Mouse (Mus musculus) urinary bladder, postnatal 10 days (tissue): ENCODE results near the gene Alpl.

ENCODE experiments used
- DNase-seq: peaks from one replicate; pipeline ENCODE4 v3.0.0; 2022; ENCODE audit warnings: low spot score

The Alpl gene

DNA sequence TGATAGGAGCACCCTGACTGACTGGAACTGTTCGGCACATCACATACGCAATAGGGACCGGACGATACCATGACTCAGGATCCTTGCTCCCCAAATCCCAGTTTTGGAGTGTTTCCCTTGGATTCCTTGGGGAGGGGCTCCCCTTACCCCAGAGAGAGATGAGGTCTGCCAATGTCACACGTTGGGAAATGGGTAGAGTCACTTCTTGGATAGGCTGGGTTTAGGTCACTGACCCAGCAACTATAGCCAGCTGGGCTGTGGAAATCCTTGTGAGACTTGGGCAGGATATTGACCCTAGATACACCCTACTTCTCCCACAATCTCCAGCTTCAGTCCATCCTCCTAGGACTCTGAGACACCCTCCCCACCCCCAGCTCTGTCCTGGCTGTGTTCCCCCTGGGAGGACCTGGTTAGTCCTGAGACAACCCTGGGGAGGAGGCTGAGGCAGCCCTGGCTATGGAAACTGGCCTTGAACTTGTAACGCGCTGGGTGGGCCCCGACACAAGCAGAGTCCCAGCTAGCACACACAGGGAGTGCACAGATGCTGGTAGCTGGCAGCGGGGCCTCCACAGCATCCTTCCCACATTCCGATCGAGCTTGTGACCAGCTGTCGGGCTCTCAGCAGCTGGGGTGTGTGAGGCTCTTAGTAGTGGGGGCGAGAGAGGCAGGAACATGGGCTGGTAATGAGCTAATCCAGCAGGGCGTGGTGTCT lies 25.1 kb downstream of the Alpl start:
- no peak for DNase-seq

DNA sequence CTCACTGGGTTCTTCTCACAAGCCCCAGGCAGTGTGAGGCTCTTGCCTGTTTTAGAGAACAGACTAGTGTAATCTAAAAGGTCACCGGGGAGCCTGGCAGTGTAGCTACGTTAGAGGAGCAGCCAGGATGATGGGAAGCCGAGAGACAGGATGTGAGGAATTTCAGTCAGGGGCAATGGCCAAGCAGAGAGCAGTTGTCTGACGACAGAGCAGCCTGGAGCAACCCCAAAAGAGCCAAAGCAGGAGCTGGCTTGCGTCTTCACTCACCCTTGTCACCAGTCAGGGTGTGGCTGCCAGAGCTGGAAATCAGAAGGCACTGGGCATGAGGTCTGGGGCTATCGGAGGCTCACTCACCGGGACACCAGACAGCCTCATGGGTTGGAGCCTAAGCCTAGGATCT lies 26.5 kb downstream of the Alpl start:
- DNase-seq = no peak

DNA sequence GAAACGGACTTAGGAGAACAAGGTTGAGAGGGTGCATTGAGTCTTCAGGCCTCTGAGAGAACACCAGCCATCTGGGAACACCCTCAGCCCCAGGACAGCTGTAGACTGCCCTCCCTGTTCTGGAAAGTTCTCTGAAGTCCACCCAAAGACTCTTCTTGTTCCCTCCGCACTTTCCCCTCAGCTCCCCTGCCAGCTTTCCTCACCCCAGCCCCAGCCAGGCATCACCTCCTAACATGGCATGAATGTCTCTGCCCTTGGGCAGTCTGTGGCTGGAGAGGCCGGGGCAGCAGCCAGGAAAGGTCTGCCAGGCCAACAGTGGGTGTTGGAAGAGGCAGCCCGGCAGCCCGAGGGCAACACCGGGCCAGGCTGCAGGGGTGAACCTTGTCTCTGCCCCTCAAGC lies 27.4 kb downstream of the Alpl start:
- DNase-seq = no peak

DNA sequence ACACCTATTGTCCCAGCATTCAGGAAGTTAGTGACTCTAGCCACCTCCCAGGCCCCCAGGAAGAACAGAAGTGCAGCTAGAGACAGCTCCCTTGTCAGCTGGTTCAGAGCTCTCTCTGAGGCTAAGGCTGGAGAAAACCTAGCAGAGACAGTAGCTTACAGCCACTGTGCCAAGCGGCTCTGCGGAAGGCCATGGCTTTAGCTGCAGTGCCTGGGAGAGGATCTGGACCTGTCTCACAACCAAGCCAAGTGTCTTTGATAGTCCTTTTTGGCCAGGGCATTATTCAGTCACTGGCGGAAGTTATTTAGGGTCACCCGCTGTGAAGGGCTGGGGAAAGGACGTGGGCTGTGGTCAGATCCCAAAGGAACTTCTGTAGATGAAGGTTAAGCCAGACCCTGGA lies 27.8 kb downstream of the Alpl start:
- DNase-seq = no peak

DNA sequence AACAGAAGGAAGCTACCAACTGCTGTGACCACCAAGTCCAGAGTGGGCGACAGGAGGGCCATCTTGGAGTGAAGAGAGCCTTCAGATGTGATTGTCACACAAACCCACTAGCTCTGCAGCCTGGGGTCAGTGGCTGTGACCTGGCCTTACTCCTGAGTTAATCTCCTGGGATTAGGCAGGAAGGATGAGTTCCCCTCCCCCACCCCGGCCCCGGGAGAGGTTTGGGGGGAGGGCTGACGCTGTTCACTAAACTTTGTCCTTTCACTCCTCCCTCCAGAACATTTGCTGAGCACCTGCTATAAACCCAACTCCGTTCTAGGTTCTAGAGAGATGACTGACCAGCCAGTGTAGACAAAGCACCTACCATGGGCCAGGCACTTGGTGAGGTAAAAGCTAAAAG lies 29.8 kb downstream of the Alpl start:
- DNase-seq = no peak

DNA sequence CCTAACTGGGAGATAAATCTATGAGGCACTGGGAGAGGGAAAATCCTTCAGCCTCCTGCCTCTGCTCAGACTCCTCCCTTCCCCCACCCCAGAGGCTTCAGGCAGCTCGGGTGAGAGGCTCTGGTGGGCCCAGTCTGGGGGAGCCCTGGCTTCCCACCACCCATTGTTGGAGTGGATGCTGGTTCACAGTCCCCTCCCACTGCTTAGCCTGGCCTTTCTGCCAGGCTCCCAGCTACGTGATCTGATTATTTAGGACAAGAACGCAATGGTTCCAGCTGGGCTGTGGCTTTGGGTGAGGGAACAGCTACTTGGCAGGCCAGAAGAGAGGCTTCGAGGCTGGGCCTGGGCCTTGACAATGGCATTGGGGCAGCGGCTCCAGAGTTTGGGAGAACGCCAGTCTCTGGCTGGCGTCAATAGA lies 30.6 kb downstream of the Alpl start:
- DNase-seq = no peak

DNA sequence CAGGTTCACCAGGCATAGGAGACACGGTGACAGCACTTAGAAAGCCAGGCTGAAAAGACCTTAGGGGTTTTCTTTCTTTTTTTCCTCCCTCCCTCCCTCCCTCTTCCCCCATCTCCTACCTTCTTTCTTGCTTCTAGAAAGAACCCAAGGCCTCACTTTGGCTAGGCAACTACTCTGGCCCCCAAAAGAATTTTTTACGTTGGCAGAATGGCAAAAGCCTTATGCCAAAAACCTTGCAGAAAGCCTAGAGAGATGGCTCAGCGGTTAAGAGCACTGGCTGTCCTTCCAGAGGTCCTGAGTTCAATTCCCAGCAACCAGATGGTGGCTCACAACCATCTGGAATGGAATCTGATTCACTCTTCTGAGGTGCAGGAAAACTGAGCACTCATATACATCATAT lies 31.6 kb downstream of the Alpl start:
- no peak for DNase-seq

DNA sequence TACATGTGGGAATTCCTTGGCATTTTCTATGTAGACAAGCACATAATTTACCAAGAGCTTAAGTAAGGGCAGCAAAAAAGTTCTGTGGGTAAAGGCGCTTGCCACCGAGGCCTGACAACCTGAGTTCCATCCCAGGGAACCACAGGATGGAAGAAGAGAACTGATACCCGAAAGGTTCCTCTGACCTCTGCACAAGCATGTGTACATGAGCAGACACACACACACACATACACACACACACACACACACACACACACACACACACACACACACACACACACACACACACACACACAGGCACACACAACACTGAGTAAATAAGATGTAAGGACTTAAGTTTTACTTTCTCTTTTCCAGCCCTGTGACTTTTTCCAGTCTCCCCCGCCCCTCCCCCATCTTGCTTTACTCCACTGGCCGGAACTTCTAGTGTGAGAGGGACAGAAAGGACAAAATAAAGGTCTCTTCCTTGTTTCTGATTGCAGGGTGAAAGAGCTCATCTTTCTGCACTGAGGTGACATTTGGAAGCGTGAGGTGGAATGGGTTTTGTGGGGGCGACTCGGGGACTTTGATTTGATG lies 32.2 kb downstream of the Alpl start:
- DNase-seq = no peak

DNA sequence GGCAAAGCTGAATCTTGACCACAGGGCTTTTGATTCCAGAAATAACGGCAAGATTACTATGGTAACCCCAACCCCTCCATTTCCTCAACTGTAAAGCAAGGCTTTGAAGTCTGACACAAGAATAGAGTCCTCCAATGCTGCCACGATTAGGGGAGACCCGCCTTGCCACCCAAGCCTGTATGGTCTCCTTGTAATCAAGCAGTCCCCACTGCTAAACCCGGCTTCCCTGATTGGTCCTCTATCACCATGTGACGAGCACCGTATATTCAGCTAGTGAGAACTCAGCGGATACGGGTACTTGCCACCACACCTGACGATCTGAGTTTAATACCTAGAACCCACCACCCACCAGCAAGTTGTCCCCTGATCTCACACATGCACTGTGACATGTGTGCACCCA lies 33.3 kb downstream of the Alpl start:
- DNase-seq = no peak

DNA sequence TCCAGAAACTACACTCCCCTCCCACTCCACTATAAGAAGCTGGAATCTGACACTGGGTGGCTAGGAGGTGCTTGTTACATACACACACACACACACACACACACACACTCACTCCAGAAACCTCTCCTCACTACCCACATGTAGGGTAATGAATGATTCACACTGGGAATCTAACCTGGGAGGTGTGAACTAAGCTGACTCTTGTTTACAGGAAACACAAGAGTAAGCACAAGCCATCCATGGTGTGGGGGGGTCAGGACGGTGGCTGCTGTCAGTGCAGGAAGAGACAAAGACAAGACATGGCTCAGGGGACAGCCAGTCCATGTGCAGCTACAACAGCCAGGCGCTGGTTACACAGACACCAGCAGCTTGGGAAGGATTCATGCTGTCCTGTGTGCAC lies 41.7 kb downstream of the Alpl start:
- no peak for DNase-seq

DNA sequence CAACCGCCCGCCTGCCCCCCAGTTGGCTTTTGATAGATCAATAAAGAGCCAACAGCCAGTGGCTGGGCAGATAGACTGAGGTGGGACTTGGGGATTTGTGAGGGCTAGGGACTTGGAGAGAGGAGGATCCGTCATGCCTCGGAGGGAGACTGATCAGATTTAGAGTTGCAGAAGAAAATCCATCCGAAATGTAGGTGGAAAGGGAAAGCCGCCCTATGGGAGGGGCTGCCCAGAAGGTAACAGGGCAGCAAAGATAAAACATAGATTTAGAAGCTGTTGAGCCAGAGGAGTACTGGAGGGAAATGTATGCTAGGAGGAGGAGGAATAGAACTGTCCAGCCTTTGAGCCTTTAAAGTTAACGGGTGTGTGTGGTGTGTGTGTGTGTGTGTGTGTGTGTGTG lies 43.0 kb downstream of the Alpl start:
- no peak for DNase-seq

DNA sequence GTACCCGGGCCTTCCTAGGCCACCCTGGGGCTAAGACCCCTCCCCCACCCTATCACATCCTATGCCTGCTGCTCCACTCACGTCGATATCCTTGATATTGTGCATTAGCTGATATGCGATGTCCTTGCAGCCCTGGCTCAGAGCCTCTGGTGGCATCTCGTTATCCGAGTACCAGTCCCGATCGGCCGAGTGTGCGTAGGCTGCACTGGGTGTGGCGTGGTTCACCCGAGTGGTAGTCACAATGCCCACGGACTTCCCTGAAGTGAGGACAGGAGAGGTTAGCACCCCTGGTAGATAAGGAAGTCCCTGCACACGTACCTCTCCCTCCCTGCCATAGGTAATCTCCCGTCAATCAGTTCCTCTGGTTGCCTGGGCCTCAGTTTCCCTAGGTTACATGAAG lies 43.7 kb downstream of the Alpl start:
- no peak for DNase-seq

DNA sequence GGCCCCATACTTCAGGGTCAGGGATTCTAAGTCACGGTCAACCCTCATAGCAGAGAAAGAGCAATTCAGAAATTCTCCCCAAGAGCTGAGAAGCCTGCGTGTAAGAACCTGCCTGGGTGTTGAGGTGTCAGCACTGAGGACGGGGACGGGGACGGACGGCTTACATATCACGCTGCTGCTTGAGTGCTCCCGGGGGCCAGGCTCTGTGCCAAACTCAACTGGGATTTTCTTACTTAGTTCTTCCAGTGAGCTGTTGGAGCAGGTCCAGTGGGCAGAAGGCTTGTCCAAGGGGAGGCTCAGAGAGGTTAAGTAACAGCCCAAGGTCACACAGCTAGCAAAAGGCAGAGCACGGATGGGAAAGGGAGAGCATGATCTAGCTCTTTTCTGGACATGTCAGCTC lies 44.5 kb downstream of the Alpl start:
- DNase-seq = no peak

DNA sequence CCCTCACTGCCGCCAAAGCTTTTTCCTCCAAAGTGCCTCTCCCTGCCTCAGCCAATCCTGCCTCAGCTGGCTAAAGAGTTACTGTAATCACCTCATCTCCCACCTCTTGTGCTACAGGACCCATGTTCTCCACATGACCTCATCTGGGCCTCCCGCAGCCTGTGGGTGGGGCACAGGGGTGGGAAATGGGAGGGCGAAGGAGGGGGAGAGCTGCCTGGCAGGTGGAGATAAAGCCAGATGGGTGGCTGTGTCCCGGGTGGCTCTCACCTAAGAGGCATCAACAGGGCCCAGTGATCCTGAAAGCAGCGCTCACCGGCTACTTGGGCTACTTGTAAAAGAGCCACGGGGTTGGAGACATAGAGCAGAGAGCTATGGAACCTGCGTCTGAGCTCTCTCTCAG lies 44.9 kb downstream of the Alpl start:
- no peak for DNase-seq

DNA sequence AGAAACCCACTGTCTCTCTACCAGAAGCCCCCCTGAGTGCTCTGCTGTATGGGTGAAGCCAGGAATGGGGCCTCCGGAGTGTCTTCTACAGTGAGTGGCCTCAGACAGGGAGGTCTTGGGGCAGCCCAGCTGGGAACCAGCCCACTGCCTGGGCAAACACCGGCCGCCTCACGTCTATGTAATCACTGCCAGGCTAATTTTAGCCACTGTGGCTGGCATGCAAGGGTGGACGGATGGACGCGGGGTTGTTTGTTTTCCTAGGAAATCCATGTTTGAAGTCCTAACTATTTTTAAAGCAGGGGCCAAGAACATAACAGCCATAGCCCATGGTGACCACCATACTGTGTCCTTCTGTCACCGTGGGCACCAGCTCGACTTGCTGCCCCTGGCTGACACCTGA lies 46.1 kb downstream of the Alpl start:
- DNase-seq = no peak

DNA sequence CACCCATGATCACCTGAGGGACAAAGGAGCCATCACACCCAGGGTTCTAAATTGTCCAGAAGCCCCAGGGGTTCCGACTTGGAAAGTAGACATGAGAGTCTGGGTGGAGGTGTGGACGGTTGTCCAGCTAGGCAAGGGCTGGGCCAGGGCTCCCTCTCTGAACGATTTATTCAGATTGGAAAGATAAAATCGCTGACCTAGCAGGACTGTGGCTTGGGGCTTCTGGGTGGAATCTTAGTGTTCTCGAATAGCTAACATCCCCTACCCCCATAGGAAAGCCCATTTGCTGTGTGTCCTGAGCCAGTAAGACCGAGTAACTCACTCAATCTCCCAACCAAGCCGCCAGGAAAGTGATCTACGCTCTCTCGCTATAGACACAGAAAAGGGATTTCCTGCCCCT lies 46.5 kb downstream of the Alpl start:
- no peak for DNase-seq

DNA sequence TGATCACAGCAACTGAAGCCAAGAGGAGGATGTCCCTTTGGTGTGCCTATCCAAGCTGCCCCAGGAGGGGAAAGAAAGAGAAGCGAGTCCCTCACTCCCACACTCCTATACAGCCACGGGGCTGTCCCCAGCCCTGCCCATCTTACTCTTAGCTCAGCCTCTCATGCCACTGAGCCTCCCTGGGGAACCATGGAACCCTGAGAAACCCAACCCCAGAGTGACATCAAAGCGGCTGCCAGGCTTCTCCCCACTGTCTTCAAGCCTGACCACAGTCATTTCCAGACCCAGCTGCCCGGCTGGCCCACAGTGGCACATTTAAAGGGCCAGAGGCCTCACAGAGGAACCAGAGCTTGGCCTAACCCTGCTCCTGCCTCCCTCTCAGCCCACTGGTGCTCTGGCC lies 47.5 kb downstream of the Alpl start:
- no peak for DNase-seq

DNA sequence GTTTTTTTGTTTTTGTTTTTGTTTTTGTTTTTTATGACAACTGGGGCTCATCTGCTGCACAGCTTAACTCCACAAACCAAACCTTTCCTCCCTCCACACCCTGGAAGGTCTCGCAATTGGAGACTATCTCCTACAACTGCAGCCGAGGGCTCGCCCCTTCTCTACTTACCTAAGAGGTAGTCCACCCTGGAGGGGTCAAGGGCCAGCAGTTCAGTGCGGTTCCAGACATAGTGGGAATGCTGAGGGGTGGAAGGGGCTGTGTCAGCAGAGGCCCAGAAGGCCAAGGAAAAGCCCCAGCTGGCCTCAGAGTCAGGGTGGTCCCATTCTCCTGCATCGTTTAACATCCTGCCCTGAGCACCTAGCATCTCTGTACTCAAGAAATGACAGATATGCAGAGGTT lies 48.6 kb downstream of the Alpl start:
- no peak for DNase-seq

DNA sequence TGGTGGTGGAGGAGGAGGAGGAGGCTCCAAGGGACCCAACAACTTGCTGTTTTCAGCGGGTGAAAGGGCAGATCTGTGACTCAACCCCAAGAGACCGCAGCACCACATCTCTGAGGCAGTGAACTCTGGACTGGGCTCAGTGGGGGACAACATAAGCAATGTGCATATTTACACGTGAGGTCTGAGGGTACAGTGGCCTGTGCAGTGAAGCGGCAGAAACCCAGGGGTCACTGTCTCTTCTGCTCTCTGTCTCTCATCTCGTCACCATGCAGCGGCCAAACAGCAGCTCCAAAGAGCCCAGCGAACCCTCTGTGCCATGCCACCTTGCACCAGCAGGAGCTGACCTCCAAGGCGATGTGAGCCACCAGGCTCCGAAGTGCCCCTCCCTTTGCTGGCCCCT lies 49.1 kb downstream of the Alpl start:
- DNase-seq = no peak

DNA sequence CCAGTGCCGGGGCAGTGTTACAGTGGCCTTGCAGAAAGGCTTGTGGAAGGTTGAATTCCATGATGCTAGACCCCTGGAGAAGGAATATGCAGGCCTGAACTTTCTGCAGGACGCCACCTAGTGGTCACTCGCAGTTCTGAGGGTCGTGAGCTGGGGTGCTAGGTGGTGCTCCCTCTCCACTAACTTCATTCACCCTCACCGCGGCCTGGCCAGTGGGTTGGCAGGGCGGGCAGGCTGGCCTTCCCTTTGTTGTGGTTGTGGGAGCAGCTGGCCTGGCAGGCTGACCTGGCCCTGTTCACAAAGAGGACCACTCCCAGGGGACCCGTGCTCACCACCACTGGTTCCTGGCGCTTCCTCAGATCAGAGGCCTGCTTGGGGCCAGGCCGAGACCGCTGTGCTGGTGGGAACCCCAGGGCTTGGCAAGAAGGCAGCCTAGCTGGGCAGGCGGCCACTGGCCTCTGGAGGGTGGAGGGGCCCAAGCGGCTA lies 51.7 kb downstream of the Alpl start:
- no peak for DNase-seq

DNA sequence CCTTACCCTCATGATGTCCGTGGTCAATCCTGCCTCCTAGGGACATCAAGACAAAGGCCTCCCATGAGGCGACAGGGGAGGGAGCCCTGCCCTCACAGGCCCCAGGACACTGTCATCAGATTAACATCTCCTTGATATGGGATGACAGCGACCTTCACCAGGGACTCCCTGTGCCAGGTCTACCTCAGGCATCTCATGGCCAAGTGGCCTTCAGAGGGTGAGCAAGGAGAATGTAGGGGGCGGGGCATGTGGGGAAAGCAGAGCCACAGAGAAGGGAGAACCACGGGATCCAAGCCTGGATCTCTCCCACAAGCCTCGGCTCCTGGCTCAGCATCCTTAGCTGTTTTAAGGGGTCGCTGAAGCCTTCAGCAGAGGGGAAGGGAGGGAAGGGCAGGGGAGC lies 52.4 kb downstream of the Alpl start:
- no peak for DNase-seq

DNA sequence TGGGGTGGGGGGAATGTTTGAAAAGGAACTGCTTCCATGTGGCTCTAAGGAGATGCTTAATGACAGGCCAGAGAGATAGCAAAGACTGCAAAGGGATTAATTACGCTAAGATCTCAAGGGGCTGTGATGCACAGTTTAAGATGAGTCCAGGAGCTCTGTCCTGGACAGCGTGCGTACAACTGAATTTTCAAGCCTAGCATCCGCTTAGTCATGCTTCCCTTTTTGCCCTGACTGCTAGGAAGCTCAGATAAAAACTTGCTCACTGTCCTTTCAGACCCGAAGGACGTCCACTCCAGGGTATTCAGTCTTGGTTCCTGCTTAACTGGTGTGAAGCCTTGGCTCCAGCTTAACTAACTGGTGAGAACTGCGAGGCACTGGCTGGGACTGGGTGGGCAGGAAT lies 55.8 kb downstream of the Alpl start:
- DNase-seq = no peak

DNA sequence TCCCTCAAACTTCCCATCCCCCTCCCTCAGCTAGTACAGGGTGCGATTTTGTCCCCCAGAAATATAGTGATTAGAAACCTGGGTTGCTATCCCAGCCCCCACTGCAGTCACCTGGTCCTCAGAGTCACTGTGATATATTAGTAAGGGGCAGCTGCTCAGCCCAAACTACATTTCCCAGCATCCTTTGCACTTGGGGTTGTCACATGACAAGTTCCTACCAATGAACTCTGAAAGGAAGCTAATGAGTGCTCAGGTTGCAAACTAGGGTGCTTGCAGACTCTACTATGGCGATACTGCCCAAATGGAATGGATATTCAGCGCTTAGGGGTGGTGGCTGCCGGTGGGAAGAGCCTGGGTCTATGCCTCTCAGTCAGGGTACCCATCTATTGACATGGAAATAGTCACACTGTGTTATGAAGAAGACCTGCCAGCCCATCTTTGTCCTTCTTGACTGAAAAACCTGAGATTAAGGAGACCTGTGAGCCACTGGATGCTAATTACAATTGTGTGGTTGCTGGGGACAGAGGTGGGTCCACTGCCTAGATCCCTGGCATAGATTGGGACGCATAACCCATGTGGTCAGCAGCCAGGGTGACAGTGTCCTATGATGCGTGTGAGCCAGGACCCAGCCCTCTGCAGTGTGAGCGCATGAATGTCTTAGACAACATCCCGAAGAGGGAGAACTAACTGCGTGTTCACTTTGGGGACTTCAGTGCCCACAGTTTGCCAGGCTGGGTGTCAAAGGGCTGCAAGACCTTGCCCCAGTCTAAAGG lies 56.8 kb downstream of the Alpl start:
- no peak for DNase-seq

DNA sequence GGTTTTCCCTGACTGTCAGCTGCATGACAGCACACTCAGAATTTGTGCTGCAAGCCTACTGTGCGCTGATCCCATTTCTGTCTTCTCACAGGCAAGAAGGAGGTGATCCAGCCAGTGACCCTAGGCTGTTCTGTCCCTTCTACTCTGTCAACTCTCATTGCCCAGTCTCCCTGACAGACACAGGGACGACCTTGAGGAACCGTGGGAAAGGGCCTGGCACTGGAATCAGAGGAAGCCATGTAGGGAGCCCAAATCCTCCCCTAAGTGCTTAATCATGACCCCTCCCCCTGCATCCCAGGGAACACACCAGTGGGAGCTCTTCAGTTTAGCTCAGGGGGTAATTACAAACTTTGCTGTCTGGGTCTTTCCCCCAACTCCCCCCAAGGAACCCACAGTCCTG lies 58.4 kb downstream of the Alpl start:
- no peak for DNase-seq
